Mouse (Mus musculus): Measurements from ENCODE around the gene Rhox3e. TPM values are rescaled to one million over a fixed set of nuclear protein-coding genes. Genes with fewer than 3 reads are reported as not detected.

Rhox3e gene
- not detected for polyA plus RNA-seq (2014; fragmentation: Illumina TruSeq; extraction: RNeasy Lipid Tissue Mini Kit (QIAGEN cat#74804); ENCODE audit: low read depth, low replicate concordance)

DNA sequence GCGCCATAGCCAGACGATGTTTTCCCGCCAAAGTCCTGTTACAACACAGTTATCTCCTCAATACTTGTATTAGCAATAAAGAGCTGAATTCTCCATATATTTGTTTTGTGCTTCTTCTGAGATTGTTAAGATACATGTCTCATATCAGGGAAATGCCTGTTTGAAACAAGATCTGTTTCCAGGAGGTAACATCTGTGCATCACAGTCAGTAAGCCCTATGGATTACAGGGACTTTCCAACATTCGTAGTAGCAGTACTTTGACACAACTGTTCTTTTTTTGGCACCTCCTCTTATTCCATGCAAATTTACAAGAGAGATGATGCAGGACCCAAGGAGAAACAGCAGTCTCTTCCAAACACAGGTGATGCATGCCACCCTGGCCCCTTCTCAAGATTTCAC is at the start of gene Rhox3e:
Rhox3e (plus strand) TSS at position 301 of the 400 bp plus-strand sequence.

DNA sequence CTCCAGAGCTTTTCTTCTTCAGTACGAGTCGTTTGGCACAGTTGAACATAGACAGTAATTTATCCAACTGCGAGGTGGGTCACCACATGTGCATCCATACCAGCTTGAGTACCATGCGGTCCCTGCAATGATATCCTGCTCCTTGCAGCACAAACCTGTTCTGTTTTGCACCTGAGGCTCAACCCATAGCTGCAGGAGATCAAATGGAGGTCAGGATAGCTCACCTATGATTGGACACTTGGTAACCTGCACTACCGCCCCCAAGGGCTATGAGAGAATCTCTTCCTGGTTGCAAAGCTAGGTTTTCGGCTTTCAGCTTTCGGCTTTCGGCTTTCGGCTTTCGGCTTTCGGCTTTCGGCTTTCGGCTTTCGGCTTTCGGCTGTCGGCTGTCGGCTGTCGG is 27.8 kb upstream of the Rhox3e start, which contains the start of gene Rhox4d:
Rhox4d (plus strand) TSS at position 301 of the 400 bp plus-strand sequence.

DNA sequence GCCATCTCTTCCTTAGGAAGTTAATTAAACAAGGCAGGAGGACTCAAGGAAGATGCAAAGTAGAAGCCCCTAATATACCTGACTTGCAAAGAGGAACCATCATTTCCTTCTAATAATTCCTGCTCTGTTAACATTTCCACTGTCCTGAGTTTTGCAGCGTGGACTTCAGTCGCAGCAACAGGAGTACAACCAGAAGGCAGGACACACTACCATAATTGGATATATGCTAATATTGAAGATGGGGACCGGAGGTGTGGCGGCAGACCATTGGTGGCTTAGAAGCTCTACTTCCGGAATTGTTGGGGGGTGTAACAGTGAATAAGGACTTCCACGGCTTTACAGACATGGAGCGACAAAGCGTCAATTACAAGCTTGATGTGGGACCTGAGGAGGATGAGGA is 11.7 kb upstream of the Rhox3e start, which contains the start of gene Rhox2e:
Rhox2e (plus strand) TSS at position 301 of the 400 bp plus-strand sequence.

DNA sequence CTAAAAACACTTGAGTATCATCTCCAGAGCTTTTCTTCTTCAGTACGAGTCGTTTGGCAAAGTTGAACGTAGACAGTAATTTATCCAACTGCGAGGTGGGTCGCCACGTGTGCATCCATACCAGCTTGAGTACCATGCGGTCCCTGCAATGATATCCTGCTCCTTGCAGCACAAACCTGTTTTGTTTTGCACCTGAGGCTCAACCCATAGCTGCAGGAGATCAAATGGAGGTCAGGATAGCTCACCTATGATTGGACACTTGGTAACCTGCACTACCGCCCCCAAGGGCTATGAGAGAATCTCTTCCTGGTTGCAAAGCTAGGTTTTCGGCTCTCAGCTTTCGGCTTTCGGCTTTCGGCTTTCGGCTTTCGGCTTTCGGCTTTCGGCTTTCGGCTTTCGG is 15.3 kb downstream of the Rhox3e start, which contains the start of gene Rhox4e:
Rhox4e (plus strand) TSS at position 301 of the 400 bp plus-strand sequence.

DNA sequence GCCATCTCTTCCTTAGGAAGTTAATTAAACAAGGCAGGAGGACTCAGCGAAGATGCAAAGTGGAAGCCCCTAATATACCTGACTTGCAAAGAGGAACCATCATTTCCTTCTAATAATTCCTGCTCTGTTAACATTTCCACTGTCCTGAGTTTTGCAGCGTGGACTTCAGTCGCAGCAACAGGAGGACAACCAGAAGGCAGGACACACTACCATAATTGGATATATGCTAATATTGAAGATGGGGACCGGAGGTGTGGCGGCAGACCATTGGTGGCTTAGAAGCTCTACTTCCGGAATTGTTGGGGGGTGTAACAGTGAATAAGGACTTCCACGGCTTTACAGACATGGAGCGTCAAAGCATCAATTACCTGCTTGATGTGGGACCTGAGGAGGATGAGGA is 29.3 kb downstream of the Rhox3e start, which contains the start of gene Rhox2f:
Rhox2f (plus strand) TSS at position 301 of the 400 bp plus-strand sequence.

DNA sequence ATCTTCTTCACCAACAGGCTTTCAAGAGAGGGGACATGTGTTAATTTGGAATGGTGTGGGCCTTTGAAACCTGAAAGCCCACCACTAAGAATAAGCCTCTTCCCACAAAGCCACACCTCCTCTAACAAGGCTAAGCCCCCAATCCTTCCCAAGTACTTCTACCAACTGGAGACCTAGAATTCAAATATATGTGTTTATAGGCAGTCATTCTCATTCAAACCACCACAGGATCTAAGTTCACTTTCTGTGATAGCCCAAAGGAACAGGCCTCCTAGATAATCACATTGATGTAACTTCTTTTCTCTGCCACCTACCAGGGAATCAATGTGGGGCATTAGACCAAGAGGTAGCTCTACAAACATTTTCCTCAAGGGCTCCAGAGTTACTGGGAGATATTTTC is 38.9 kb downstream of the Rhox3e start, which contains the start of gene Rhox3f:
Rhox3f (plus strand) TSS at position 301 of the 400 bp plus-strand sequence.

Other genes with a start within 250 kb of the Rhox3e start
- not detected for gene Rhox3a2, start 162.0 kb upstream of the Rhox3e start, polyA plus RNA-seq (2014; fragmentation: Illumina TruSeq; extraction: RNeasy Lipid Tissue Mini Kit (QIAGEN cat#74804); ENCODE audit: low read depth, low replicate concordance)
- gene Rhox4a2, start 151.2 kb upstream of the Rhox3e start, polyA plus RNA-seq (2014; fragmentation: Illumina TruSeq; extraction: RNeasy Lipid Tissue Mini Kit (QIAGEN cat#74804); ENCODE audit: low read depth, low replicate concordance), result not detected
- not detected for gene Rhox2b, start 130.0 kb upstream of the Rhox3e start, polyA plus RNA-seq (2014; fragmentation: Illumina TruSeq; extraction: RNeasy Lipid Tissue Mini Kit (QIAGEN cat#74804); ENCODE audit: low read depth, low replicate concordance)
- not detected for gene Rhox4b, start 109.5 kb upstream of the Rhox3e start, polyA plus RNA-seq (2014; fragmentation: Illumina TruSeq; extraction: RNeasy Lipid Tissue Mini Kit (QIAGEN cat#74804); ENCODE audit: low read depth, low replicate concordance)
- not detected for gene Rhox2c, start 88.3 kb upstream of the Rhox3e start, polyA plus RNA-seq (2014; fragmentation: Illumina TruSeq; extraction: RNeasy Lipid Tissue Mini Kit (QIAGEN cat#74804); ENCODE audit: low read depth, low replicate concordance)
- not detected for gene Rhox3c, start 83.4 kb upstream of the Rhox3e start, polyA plus RNA-seq (2014; fragmentation: Illumina TruSeq; extraction: RNeasy Lipid Tissue Mini Kit (QIAGEN cat#74804); ENCODE audit: low read depth, low replicate concordance)
- gene Rhox4c, start 61.7 kb upstream of the Rhox3e start, polyA plus RNA-seq (2014; fragmentation: Illumina TruSeq; extraction: RNeasy Lipid Tissue Mini Kit (QIAGEN cat#74804); ENCODE audit: low read depth, low replicate concordance), result not detected
- gene Rhox2d, start 48.6 kb upstream of the Rhox3e start, polyA plus RNA-seq (2014; fragmentation: Illumina TruSeq; extraction: RNeasy Lipid Tissue Mini Kit (QIAGEN cat#74804); ENCODE audit: low read depth, low replicate concordance), result not detected
- gene Rhox4d, start 27.7 kb upstream of the Rhox3e start, polyA plus RNA-seq (2014; fragmentation: Illumina TruSeq; extraction: RNeasy Lipid Tissue Mini Kit (QIAGEN cat#74804); ENCODE audit: low read depth, low replicate concordance), result not detected
- gene Rhox2e, start 11.6 kb upstream of the Rhox3e start, polyA plus RNA-seq (2014; fragmentation: Illumina TruSeq; extraction: RNeasy Lipid Tissue Mini Kit (QIAGEN cat#74804); ENCODE audit: low read depth, low replicate concordance), result not detected
- gene Rhox4e, start 15.4 kb downstream of the Rhox3e start, polyA plus RNA-seq (2014; fragmentation: Illumina TruSeq; extraction: RNeasy Lipid Tissue Mini Kit (QIAGEN cat#74804); ENCODE audit: low read depth, low replicate concordance), result not detected
- not detected for gene Rhox2f, start 29.4 kb downstream of the Rhox3e start, polyA plus RNA-seq (2014; fragmentation: Illumina TruSeq; extraction: RNeasy Lipid Tissue Mini Kit (QIAGEN cat#74804); ENCODE audit: low read depth, low replicate concordance)
- not detected for gene Rhox3f, start 39.0 kb downstream of the Rhox3e start, polyA plus RNA-seq (2014; fragmentation: Illumina TruSeq; extraction: RNeasy Lipid Tissue Mini Kit (QIAGEN cat#74804); ENCODE audit: low read depth, low replicate concordance)
- not detected for gene Rhox4f, start 65.7 kb downstream of the Rhox3e start, polyA plus RNA-seq (2014; fragmentation: Illumina TruSeq; extraction: RNeasy Lipid Tissue Mini Kit (QIAGEN cat#74804); ENCODE audit: low read depth, low replicate concordance)
- not detected for gene Rhox3g, start 86.6 kb downstream of the Rhox3e start, polyA plus RNA-seq (2014; fragmentation: Illumina TruSeq; extraction: RNeasy Lipid Tissue Mini Kit (QIAGEN cat#74804); ENCODE audit: low read depth, low replicate concordance)
- gene Rhox2g, start 101.5 kb downstream of the Rhox3e start, polyA plus RNA-seq (2014; fragmentation: Illumina TruSeq; extraction: RNeasy Lipid Tissue Mini Kit (QIAGEN cat#74804); ENCODE audit: low read depth, low replicate concordance), result not detected
- not detected for gene Rhox4g, start 109.3 kb downstream of the Rhox3e start, polyA plus RNA-seq (2014; fragmentation: Illumina TruSeq; extraction: RNeasy Lipid Tissue Mini Kit (QIAGEN cat#74804); ENCODE audit: low read depth, low replicate concordance)
- gene Rhox3h, start 126.7 kb downstream of the Rhox3e start, polyA plus RNA-seq (2014; fragmentation: Illumina TruSeq; extraction: RNeasy Lipid Tissue Mini Kit (QIAGEN cat#74804); ENCODE audit: low read depth, low replicate concordance), result not detected
- gene Rhox2h, start 131.3 kb downstream of the Rhox3e start, polyA plus RNA-seq (2014; fragmentation: Illumina TruSeq; extraction: RNeasy Lipid Tissue Mini Kit (QIAGEN cat#74804); ENCODE audit: low read depth, low replicate concordance), result not detected